Mouse (Mus musculus) testis, adult 2 months (tissue): ENCODE results near the gene Smndc1.
A peak's percentile ranks its signal among the peaks of the same experiment; 100 is the strongest.

Source experiments
- CTCF ChIP-seq: fragments of 200-500 bp; IDR thresholded peaks from 2 replicates; pipeline ENCODE4 v1.5.1; 2012; ENCODE audit warnings: low read depth, mild to moderate bottlenecking, inconsistent platforms, low read length, moderate library complexity; ENCODE audit not compliant: control insufficient read depth, insufficient read depth, insufficient replicate concordance
- POLR2A ChIP-seq: fragments of 200-500 bp; IDR thresholded peaks from 2 replicates; pipeline ENCODE4 v1.6.1; 2012; ENCODE audit warnings: low read depth, mild to moderate bottlenecking, inconsistent platforms, low read length, moderate library complexity; ENCODE audit not compliant: control insufficient read depth

GRCm38 (mm10) chr19:53419834-53420233 lies 29.5 kb upstream of the Smndc1 start:
- TF ChIP-seq CTCF (peak; percentile 46; the same call in 1 of the 2 replicates), POLR2A (no peak)
